Mouse (Mus musculus): ENCODE results near the gene Flvcr2.
"Not testable (repeated sequence)": the region's sequence is repeated elsewhere in the genome, so short reads cannot be mapped to it uniquely, and the experiment has no call there.

Flvcr2 gene

GRCm38 (mm10) chr12:85745827-85746695 is at the start of gene Flvcr2:
Gene Flvcr2 (plus strand): TSS chr12:85746539.
- DNase-seq = peak; percentile 76

DNA sequence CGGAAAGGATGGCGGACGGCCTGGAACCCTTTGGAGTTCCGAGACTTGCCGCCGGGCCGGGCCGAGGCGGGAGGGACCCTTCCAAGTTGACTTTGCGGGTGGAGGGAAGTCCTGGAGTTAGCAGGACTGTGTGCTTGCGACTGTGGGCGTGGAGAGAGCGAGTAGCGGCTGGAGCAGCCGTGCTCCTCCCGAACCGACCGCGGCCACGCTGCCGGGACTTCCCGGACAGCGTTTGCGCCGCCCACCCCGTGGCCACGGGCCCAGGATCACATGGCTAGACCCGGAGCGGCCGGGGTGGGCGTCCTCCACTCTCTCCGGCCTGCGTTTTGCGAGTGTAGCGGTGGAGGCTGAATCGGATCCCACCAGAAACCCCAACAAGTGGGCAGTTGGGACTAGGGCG is 48.2 kb upstream of the Flvcr2 start:
- not testable (repeated sequence) for DNase-seq

DNA sequence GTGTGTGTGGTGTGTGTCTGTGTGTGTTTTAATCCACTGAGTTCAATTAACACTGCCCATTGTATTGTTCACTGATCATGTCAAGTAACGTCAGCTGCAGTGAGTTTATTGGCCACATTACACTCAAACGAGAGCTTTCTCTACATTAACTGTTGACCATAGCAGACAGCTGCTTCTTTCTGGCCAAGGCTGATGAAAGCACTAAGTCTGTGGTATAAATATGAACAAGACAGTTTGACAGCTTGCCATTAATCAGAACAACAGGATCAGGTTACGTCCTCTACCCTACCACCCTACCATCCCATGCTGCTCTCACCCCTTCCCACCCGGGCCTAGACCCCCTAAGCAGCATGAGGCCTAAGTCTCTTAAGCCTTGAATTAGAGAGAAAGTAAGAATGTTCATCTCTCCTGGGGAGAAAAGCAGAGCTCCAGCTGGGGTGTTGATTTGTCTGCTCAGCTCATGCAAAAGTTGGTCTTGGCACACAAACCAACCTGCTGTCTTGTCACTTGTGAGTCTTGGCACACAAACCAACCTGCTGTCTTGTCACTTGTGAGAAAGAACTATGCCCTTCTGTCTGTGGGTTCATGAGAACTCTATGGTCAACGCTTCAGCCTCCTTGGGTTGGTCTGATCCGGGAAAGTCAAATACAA is 46.0 kb upstream of the Flvcr2 start:
- peak; percentile 10 for DNase-seq

DNA sequence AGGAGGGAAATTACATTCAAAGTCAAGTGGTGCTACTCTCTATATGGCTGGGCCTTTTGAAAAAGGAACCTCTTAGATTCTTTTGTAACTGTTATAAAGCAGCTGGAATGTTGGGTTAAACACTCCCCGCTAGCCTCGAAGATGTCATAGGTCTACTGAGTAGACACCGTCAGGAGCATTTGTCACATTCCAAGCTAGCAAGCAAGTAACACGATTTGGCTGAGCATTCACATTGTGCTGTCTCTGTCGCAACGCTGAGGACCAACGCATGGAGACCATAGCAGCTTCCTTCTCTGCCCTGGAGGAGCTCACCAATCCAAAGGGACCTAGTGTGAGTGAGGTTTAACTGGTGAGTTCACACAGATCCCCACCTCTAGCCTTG is 45.5 kb upstream of the Flvcr2 start:
- DNase-seq = no peak

DNA sequence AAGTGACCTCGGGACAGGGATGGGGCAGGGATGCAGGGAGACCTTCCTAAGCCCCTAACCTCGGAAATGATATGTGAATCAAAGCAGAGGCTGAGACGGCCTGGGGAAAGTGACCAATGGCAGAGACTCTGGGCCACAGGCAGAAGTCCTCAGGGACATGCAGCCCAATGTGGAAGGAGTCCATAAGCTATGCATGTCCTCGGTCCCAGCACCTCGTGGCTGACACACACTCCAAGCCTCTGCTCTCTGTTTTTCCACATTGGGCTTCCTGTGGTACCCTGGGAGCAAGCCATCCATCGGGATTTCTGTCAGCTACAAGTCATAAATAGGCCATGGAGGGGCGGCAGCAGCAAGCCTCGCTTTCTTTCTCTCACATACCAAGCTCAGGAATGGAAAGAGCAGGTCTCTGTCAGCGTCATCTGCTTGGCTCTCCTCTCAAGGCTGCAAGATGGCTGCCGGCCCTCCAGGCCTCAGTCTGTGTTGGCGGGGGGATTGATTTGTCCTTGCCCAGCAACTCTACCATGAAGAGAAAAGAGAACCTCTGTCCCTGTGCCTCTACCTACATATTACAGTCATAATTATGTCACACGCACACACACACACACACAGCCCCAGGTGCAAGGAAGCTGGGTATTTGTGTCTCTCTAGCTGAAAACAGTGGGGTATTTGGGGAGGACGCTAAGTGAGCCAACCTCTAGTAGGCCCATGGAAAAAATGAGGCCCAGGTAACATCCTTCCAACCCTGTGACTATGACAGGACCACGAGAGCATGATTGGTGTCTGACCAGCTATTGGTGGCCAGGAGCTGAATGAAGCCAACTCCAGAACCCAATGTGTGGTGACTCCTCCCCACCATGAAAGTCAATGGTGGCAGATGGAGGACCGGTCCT is 43.9 kb upstream of the Flvcr2 start:
- no peak for DNase-seq

DNA sequence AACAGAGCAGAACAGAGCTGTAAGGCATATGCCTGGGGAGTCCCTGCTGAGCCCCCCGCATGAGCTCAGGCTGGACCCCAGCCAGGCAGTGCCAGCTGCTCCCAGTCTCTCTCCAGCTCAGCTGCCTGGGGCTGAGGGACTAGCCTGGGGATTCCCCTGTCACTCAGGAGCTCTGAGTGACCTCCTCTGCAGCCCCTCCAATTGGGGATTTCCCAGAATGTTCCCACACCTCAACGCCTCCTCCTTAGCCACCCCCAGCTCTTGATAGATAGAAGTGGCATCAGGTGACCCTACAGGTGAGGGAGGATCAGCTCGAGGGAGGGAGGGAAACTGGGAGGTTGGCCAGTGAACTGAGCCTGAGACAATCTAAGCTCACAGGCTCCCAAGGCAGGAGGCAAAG is 42.8 kb upstream of the Flvcr2 start:
- DNase-seq = no peak

GRCm38 (mm10) chr12:85704566-85704965 is 41.8 kb upstream of the Flvcr2 start:
- DNase-seq = peak; percentile 50

GRCm38 (mm10) chr12:85705002-85705830 is 41.1 kb upstream of the Flvcr2 start:
- peak; percentile 73 for DNase-seq

- no peak for DNase-seq
These were observed 40.4 kb upstream of the Flvcr2 start for GRCm38 (mm10) chr12:85705831-85706530.

DNA sequence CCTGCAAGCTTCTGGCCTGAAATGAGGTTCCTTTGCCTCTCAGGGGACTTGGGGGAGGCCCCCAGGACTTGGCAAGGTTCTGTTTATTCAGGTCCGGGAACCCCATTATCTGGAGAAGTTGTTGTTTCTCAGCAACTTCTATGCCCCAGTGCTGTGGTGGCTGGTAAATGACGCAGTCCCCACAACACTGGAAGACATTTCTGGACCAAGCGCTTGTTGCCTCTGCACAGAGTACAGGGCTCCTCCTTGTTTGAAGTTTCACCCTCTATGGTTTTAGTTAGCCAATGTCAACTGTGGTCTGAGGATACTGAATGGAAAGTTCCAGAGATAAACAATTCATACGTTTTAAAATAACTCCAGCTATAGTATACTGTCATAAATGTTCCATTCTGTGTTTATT is 39.4 kb upstream of the Flvcr2 start:
- no peak for DNase-seq

DNA sequence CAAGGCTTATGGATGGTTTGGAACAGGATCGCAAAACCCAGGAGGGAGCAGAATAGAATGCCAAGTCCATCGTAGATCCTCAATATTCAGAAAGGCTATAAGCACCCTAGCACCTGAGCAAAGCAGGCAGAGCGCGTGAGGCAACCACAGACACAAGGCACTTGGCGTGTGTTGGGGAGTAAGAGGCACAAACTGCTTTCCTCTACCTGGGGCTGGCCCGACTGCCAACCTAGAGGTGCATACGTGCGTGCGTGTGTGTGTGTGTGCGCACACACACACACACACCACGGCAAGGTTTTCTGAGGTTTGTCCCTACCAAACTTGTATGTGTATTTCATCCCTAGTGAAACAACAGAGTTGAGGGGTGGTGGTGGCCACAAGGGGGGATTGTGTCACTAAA is 38.9 kb upstream of the Flvcr2 start:
- DNase-seq = no peak

- DNase-seq = no peak
These were observed 37.8 kb upstream of the Flvcr2 start for GRCm38 (mm10) chr12:85708556-85708955.

DNA sequence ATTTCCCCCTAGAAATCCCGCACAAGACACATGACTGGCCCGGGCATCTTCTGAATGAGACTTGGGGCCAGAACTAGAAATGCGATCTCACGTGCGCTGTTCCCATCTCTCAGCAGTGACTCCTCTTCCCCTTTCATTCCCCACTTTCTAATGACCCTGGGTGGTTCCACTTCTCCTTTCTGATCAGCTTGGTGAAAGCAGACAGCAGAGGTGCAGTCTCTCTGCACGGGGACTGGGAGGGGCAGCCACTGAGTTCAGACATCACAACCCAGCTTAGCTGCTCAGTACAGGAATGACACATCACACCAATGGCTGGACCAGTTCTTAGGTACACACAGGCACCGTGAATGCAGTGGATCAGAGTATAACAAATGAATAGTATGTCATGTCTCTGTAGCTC is 35.6 kb upstream of the Flvcr2 start:
- DNase-seq = no peak

DNA sequence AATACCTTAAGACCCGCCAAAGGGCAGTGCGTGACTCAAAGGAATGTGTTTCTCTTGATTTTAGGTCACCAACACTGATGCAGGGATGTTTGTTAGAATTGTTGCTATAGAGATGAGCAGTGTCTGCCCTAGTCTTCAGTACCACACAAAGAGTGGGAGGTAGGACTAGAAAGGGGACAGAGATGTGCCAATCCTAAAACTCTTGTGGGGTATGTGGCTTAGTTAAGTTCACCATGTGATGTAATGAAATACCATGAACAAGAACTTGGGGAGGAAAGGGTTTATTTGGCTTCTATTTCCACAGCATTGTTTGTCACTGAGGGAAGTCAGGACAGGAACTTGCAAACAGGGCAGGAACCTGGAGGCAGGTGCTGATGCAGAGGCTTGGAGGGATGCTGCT is 33.8 kb upstream of the Flvcr2 start:
- no peak for DNase-seq

DNA sequence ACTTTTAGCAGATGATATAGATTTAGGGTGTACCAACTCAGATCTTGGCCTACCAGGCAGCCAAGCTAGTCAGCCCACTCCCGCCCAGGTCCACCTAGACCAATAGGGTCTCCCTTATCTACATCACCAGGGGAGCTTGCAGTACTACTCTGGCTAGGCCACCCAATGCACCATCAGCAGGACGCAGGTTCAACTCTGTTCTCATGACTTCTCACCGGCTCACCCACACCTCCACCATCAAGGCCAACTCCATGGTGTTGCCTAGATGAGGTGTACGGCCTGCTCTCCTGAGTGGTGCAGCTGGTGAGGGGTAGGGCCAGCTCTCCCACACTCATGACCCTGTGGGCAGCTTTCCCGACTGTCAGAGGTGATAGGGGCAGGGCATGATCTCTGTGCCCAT is 32.2 kb upstream of the Flvcr2 start:
- no peak for DNase-seq

GRCm38 (mm10) chr12:85725306-85725705 is 21.0 kb upstream of the Flvcr2 start:
- no peak for DNase-seq

- no peak for DNase-seq
These were observed 19.5 kb upstream of the Flvcr2 start for GRCm38 (mm10) chr12:85726729-85727397.

DNA sequence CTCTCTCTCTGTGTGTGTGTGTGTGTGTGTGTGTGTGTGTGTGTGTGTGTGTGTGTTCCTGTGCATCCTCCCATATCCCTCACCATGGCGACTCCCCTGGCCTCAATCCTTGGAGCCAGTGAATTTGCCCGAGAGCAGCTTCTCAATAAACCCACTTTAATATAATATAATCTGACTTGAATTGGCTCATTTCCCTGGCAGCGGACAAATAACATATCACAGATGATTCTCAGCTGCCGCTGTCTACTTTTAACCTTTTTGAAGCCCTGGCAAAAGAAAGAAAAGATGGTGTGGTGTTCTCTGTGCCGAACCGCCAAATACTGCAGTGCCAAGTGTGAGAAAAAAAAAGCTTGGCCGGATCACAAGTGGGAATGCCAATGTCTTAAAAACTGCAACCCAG is 18.2 kb upstream of the Flvcr2 start:
- DNase-seq = no peak

- DNase-seq = peak; percentile 72
These were observed 17.1 kb upstream of the Flvcr2 start for GRCm38 (mm10) chr12:85729022-85729944.

GRCm38 (mm10) chr12:85729945-85730290 is 16.4 kb upstream of the Flvcr2 start:
- peak; percentile 12 for DNase-seq
